Mouse (Mus musculus): ENCODE data around the gene Begain.

Gene Begain

DNA sequence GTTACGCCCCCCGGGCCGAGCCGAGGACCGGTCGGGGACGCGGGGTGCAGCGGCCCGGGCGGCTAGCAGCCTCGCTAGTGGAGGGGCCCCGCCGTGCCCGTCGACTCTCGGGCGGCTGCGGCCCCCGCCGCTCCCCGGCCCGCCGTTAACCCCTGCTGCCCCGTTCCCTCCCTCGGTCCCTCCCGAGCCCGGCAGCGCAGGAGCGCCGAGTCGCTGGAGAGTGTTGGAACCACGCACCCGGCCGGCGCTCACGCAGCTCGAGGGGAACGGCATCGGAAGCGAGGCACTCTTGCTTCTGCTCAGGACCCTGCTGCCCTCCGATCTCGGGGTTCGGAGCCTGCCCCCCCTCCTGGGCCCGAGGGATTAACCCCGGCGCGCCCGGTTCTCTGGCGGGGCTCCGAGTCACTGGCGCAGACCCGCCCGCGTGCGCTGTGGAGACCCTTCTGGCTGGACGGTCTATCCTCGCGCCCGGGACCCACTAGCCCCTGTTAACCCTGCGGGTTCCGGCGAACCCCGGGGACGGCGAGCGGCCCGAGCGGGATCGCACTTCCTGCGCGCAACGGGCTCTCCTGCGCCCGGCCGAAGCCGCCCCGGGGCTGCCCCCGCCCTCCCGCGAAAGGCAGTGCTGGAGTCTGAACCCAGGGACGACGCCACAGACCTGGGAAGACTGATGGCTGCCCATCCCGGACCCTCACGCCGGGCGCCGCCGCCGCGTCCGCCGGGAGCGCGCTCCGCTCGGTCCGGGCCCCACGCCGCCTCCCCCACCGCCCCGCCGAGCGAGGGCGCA, 14.8 kb downstream of the Begain start:
- no peak for DNase-seq (ENCODE audit: low spot score in 2 of 2)

DNA sequence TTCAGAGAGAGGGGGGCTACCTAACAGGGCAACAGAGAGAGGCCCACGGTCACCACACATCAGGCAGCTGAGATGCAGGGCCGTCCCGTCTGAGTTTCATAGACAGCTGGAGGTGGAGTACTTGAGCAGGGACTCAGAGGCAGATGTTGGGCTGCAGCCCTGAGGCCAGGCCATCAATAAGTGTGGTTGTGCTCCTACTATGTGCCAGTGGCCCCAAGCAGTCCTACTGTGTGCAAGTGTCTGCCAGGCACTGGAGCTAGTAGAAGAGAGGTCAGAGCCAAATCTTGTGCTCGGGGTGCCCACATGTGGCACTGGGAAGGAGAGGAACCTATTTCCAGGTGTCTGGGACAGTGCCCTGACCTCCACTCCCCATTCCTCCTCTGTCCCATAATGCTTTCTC, 18.1 kb downstream of the Begain start:
- no peak for DNase-seq (ENCODE audit: low spot score in 2 of 2)

DNA sequence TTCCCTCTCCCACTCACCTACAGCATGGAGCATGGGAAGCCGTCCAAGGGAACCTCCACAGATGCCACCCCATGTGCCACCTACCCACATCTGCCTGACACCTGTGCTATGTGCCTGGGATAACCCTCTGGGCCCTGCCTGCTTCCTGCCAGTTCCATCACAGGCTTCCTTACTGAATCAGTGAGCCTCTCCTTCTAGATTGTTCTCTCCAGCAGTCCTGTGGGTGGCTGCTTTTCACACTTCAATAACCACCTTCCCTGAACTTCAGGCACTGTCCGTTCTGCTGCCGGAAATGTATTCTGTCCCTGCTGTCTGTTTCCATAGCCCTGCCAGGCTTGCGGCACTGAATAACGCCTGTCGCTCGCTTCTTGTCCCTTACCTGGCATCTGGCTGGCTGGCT, 22.4 kb downstream of the Begain start:
- DNase-seq (ENCODE audit: low spot score in 2 of 2), result no peak

DNA sequence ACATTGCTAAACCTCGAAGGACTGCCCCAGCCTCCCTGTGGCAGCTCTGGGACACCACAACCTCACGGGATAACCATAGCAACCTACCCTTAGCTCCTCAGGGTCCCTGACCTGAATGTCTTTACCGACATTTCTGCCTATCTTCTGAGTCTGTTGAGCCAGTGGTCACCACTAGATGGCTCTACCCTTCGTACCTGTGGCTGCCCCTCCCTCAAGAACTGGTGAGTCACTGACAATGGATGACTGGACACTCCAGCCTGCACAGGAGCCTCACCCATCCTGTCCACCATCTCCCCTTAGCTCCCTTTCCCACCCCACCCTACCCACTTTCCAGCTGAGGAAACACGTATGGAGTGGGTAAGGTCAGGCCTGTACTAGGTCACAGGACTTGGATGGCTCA, 23.5 kb downstream of the Begain start:
- DNase-seq (ENCODE audit: low spot score in 2 of 2), result no peak

DNA sequence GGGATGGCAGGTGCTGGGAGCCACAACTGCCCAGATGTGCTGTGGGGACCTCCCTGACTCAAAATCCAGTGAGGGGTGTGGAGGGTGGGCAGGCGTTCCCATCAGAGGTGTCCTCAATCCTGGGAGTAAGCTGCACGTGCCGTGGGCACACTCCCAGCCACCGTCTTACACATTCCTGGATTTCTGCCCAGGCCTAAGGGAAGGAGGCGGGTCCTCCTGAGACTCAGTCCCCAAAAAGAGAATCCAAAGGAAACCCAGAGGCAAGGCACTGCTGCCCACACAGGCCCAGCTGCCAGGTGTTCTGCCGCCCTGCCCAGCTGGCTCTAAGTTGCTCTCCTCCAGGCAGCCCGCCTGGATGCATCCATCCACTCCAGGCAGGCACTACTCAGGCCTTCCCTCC, 28.7 kb downstream of the Begain start:
- DNase-seq (ENCODE audit: low spot score in 2 of 2), result no peak

DNA sequence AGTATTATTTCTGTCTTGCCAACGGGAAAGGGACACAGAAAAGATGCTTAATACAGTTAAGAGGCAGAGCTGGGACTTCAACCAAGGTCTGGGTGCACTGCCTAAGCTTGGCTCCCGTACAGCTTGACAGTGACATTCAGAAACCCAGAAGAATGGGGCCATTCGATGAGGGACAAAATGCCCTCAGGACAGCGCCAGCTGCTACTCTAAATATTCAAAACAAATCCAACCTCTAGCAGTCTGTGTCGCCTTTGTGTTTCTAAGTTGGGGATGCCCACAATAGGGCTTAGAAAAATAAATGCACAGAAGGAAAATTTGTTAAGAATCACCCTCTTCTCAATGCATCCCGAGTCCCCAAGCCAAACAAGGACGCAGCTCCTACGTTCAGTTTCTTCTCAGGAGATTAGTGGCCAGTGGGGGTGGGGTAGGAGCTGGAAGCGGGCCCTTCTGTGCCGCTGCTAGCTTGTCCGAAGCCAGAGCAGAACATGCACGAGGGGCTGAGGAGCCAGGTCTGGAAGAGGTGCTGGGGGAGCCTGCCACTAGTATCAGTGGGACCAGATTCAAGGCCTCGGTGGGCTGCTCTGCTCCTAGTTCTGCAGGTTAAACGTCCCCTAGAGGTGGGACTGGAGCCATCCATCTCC, 29.7 kb downstream of the Begain start:
- no peak for DNase-seq (ENCODE audit: low spot score in 2 of 2)

DNA sequence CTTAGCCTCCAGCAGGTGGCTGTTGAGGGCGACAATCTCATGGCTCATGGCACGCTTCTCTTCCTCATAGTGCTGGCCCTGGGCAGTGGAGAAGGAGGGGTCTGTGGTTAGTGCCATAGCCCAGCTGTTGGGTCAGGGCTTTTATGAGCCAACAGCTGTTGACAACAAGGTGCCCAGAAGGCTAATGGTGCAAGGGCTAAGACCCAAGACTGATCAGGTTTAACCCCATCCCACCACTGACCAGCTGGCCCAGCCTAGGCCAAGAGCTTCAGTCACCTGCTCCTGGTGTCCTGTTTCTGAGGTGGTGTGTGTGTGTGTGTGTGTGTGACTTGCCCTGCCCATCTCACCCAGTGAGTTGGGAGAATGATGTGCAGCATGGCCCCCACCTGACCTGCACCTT, 31.0 kb downstream of the Begain start:
- no peak for DNase-seq (ENCODE audit: low spot score in 2 of 2)

DNA sequence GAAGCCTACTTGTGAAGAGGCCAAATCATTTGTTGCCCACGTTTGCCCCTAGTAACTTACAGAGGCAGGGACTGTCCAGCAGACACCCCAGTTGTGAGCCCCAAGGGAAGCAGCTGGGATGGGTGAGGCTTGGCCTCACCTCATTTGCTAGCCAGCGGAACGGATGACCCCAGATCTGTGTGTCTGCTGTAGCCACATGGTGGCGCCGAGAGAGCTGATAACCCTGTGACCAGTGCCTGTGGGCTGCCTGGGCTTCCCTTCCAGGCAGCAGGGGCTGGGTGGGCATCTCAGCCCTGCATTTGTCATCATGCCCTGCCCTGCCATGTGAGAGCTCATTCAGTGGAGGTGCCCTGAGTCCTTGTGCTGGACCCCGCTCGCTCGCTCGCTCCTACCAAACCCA, 44.2 kb downstream of the Begain start:
- DNase-seq (ENCODE audit: low spot score in 2 of 2), result no peak

DNA sequence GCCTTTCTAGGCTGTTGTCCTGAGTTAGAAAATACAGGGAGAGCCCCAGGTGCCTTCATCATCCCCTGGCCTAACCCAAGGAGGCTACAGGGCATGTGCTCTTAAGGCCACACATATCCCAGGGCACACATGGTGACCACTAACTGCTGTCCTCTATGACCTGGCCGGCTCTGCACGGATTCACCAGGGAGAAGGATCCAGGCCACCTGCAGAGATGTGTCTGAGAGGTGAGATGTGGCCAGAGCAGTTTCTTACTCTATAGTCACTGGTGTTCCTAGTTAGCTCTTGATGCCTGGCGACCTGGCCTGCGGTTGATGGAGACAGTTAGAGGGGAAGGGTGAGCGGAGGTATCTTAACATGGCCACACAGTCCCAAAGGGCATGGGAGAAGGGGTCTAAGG, 45.1 kb downstream of the Begain start:
- DNase-seq (ENCODE audit: low spot score in 2 of 2), result no peak

DNA sequence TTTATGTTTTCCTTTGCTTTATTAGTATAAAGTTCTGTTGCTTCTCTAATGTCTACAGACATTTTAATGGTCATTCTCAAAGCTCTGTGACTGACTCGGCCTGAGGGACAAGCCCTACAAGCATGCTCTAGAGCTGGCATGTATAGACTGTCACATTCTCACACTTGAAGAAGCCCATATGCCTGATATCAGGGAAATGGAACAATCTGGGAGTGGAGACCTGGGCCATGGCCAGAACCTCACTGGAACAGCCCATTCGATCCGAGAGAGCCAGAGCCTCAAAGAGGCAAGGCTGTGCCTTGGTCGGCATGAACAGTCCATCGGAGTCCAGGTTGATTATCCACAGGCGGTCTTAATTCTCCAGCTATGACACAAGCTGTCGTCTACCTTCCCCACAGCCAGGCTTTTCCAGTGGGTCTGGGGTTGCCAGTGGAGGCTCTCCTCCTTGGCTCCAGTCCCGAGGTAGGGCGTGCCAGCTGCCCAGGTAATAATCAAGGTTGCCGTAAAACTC, 45.8 kb downstream of the Begain start:
- DNase-seq (ENCODE audit: low spot score in 2 of 2), result no peak

DNA sequence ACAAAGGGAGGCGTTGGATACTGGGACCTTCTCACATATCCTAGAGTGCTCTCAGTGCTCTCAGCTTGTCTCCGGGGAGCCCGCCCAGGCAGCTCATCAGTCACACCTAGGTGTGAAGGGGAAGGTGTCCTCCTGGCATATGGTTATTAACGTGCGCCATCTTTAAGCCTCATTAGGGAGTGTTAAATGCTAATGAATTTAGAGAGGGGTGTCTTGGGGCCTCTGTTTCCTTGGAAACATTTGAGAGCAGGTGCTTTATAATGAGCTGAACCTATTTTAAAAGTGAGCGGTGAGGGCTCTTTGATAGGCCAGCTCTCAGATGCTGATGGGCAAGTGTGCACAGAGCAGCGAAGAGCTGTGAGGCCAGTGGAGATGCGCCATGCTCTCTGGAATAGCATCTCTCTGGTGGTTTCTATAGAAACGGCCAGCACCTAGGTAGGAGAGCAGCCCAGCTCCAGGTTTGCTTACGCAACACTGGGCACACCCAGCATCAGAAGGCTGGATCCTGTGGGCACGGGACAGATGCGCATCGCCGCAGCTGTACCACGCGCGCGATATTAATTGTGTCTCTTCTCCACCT, 57.9 kb downstream of the Begain start:
- DNase-seq (ENCODE audit: low spot score in 2 of 2), result no peak

DNA sequence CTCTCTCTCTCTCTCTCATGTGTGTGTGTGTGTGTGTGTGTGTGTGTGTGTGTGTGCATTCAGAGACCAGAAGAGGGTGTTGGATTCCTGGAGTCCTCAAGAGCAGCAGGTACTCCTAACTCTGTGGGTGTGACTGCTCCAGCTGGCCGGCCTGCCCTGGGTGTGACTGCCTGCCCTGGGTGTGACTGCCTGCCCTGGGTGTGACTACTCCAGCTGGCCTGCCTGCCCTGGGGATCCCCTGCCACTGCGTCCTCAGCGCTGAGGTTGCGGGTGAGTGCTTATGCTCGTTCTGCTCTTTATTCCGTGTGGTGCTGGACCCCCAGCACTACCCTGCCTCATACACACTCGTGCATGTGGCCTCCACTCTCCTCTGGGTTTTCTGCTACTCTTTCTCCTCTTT, 65.0 kb downstream of the Begain start:
- no peak for DNase-seq (ENCODE audit: low spot score in 2 of 2)

DNA sequence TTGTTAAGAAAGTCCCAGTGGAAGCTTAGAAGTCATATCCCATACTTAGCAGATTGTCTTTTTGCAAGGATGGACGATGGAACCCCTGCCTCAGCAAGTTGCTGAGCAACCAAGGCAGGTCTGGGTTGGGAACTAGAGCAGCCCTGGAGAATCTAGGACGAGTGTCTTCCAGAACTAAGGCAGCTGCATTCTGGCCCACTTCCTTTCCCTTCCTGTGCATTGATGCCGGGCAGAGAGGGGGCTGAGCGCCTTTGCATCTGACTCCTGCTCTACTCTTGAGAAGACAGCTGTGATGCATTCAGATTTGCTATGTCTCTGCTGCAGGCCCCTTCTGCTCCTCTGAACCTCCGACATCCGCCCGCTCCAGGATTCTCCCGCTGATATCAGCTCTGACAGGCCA, 70.8 kb downstream of the Begain start:
- DNase-seq (ENCODE audit: low spot score in 2 of 2), result no peak

DNA sequence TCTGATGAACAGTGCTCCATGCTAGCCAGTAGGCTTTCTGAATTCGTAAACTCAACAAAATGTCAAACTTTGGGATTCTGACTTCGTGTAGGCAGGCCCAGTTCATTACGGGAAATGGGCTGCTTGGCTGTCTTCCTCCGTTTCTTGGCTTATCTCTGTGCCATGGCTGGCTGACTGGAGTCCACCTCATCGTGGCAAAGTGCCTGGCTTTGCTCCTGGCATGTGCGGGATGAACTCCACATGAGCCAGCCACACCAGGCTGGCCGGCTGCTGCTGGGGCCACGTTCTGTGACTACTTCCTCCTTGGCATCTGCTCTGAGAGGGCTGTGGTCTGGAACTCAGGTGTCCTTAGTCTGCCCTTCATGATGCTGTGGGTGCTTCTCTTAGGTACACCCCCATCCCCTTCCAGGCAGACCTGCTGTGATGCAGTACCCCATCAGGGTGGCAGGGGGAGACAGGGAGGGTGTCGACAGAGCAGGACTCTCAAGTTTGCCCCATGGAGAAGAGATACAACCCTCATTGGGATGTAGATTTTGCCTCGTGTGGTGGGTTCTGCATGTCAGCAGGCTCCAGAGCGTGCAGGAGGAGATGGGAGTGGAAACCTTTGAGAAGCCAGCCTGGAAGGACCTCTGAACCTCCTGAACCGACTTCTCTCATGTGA, 71.9 kb downstream of the Begain start:
- no peak for DNase-seq (ENCODE audit: low spot score in 2 of 2)

DNA sequence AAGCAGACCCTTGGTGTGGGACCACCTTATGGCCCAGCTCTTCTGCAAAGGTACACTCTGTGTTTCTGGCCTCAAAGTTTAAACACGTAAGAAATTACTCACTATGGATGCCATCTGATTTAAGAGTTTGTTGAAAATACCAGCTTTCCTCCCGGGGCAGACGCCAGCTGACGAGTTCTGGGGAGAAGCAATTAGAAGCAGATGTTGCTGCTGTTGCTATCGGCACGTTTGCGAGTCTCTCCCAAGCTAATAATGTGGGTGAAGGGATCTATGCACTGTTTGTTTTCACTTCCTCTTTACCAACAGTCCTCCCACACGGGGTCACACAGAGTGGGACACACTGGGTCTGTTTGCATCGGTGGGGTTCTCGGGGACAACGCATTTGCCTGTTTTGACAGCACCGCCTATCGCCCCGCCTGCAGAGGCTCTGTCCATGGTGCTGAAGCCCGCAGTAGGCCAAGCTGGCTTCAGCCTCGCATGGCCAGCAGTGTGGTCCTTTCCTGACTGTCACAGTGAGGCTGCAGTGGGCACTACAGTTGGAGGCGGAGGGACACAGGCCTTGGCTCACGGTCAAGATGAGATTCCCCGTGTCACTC, 73.5 kb downstream of the Begain start:
- peak; percentile 18 to 73 for DNase-seq (ENCODE audit: low spot score in 2 of 2)

DNA sequence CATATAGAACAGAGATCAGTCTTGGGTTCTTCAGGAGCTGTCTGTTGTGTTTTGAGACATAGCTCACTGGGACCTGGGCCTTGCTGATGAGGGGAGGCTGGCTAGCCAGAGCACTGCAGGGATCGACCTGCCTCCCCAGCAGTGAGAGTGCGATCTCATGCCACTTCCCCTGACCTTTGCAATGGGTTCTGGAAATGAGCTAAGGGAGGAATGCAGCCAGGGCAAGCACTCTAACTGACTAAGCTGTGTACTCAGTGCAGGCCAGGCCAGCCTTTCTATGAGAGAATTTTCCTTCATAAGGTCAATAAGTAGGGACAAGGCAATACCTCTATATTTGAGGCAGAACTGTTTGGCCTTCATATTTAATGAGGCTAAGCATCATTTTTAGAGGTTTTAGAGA, 75.0 kb downstream of the Begain start:
- DNase-seq (ENCODE audit: low spot score in 2 of 2), result no peak

DNA sequence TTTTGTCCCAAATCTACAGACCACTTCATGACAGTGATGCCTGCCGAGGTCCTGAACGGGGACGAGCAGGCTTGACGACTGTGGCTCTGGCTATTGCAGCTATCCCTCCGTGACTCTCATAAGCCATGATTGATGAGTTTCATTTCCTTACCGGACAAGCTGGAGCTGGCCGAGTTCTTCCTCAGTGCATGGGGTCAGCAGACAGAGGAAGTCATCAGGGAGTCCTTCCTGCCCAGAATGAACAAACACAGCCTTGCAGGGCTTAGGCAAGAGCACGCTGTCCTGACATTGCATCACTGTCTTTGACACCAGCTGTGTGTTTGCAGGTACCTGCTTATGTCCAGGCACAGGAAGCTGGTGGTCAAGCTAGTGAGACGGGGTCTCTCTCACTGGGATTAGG, 77.6 kb downstream of the Begain start:
- no peak for DNase-seq (ENCODE audit: low spot score in 2 of 2)

DNA sequence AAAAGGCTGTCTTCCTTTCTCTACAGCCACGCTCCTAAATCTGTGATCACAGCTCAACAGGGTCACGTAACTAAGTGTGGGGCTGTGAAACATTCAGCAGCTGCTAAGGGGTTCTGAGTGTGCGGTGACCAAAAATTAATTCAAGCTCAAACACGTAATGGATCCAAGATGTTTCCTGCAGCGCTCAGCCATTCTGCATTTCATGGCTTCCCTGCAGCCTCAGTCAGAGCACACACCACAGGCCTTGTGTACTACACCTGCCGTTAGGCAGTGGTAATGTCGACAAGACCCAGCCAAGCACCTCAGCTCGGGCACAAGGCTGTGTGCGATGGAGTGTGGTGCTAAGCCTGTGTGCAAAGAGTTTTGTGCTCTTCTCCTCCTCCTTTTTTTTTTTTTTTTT, 80.6 kb downstream of the Begain start:
- no peak for DNase-seq (ENCODE audit: low spot score in 2 of 2)

DNA sequence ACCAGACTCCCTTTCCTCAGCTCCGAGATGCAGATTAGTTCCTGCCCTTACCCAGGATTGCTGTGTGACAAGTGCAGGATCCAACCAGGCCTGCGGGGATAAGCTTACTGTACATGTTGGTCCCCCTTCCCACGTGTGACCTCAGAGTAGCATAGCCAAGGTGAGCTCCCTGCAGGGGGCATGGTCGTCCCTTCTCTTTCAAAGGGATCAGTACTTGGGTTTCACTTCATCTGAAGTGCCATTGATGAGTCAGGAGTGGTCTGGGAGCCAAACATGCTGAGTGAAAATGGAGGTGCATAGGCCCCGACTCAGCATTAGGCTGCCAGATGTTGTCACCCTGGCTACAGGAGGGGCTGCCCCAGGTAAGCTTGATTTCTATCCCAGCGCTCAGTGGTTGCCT, 83.0 kb downstream of the Begain start:
- no peak for DNase-seq (ENCODE audit: low spot score in 2 of 2)

DNA sequence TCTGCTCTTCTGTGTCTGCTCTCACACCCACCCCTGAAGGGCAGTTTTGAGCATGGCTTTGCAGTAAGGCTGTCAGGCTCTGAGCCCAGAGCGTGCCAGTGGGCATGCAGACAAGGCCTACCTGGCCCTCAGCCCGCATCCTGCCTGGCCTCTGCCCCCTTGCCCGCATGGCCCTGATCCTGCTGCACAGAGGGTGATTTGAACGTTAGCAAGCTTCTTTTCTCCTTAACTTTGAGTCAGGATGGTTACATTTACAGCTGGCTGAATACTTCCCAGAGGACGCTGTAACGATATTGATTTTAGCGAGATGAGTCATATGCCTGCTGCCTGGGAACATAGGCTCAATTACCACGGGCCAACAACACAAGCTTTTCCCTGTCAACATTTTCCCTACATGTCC, 83.5 kb downstream of the Begain start:
- no peak for DNase-seq (ENCODE audit: low spot score in 2 of 2)

DNA sequence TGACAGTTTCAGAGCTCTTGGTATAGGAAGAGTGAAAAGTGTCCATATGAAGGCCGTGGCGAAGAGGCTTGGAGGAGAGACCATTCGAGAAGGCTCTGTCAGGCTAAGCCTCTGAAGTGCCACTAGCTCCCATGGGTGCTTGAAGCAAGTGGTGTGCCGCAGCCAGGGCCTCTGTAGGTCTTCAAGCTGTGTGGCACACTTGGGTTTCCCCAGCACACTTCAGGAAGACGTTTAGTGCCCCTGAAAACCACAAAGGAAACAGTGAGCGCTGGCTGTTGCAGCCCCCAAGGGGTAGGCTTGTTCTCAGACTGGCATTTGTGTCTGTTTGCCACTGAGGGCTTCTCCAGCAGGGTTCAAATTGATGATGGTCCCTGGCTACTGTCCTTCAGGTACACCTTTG, 84.5 kb downstream of the Begain start:
- peak in 1 of 2 experiments; percentile 20 for DNase-seq (ENCODE audit: low spot score in 2 of 2)

DNA sequence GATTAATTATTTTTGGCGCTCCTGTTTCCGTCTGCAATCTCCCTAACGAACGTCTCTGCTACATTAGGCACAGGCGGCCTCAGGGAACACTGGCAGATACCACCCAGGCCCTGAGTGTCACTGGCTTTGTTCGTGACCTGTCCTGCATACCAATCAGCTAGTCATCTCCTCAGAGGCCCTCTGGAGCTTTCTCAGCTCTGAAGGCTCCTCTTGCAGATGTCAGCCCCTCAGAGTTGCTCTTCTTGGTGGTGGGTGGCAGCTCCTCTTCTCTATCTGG, 85.4 kb downstream of the Begain start:
- DNase-seq (ENCODE audit: low spot score in 2 of 2), result no peak

Data from thymus, postnatal 10 days (tissue).